Mouse (Mus musculus): ENCODE data around the gene Armc6.

GRCm38 (mm10) chr8:70204757-70205156 lies 29.5 kb downstream of the Armc6 start:
- TF ChIP-seq CTCF (IDR thresholded peaks at IDR 0.05; ENCODE audit: control insufficient read depth, insufficient read depth, insufficient read length) (no peak), FOSL1 (IDR thresholded peaks at IDR 0.05; ENCODE audit: insufficient read depth, low read length, poor library complexity, severe bottlenecking) (no peak), USF1 (IDR thresholded peaks at IDR 0.05; ENCODE audit: low read depth) (no peak)
